Mouse (Mus musculus): ENCODE results near the gene Sox6.
A peak's percentile ranks its signal among the peaks of the same experiment; 100 is the strongest.

Gene Sox6

GRCm38 (mm10) chr7:115830938-115831873 is 207.4 kb downstream of the Sox6 start:
- DNase-seq (ENCODE audit: low spot score in 2 of 2) = peak; percentile 51 to 58

- DNase-seq (ENCODE audit: low spot score in 2 of 2) = no peak
Observed at GRCm38 (mm10) chr7:115830366-115830765, 208.2 kb downstream of the Sox6 start.

GRCm38 (mm10) chr7:115829756-115830155 is 208.8 kb downstream of the Sox6 start:
- no peak for DNase-seq (ENCODE audit: low spot score in 2 of 2)

- no peak for DNase-seq (ENCODE audit: low spot score in 2 of 2)
Observed at GRCm38 (mm10) chr7:115829260-115829659, 209.3 kb downstream of the Sox6 start.

GRCm38 (mm10) chr7:115825295-115825694 is 213.3 kb downstream of the Sox6 start:
- DNase-seq (ENCODE audit: low spot score in 2 of 2) = no peak

- DNase-seq (ENCODE audit: low spot score in 2 of 2) = no peak
Observed at GRCm38 (mm10) chr7:115824621-115825256, 213.9 kb downstream of the Sox6 start.

- DNase-seq (ENCODE audit: low spot score in 2 of 2) = no peak
Observed at GRCm38 (mm10) chr7:115819136-115819535, 219.5 kb downstream of the Sox6 start.

GRCm38 (mm10) chr7:115803256-115803655 is 235.3 kb downstream of the Sox6 start:
- no peak for DNase-seq (ENCODE audit: low spot score in 2 of 2)

GRCm38 (mm10) chr7:115794139-115794858 is 244.3 kb downstream of the Sox6 start:
- DNase-seq (ENCODE audit: low spot score in 2 of 2) = no peak

- DNase-seq (ENCODE audit: low spot score in 2 of 2) = no peak
Observed at GRCm38 (mm10) chr7:115792841-115793240, 245.8 kb downstream of the Sox6 start.

- DNase-seq (ENCODE audit: low spot score in 2 of 2) = no peak
Observed at GRCm38 (mm10) chr7:115789116-115789823, 249.3 kb downstream of the Sox6 start.

GRCm38 (mm10) chr7:115783982-115784917 is 254.3 kb downstream of the Sox6 start:
- no peak for DNase-seq (ENCODE audit: low spot score in 2 of 2)

GRCm38 (mm10) chr7:115780148-115780547 is 258.4 kb downstream of the Sox6 start:
- DNase-seq (ENCODE audit: low spot score in 2 of 2) = no peak

GRCm38 (mm10) chr7:115779544-115779943 is 259.1 kb downstream of the Sox6 start:
- DNase-seq (ENCODE audit: low spot score in 2 of 2) = no peak

- no peak for DNase-seq (ENCODE audit: low spot score in 2 of 2)
Observed at GRCm38 (mm10) chr7:115776736-115777135, 261.9 kb downstream of the Sox6 start.

GRCm38 (mm10) chr7:115776324-115776723 is 262.3 kb downstream of the Sox6 start:
- DNase-seq (ENCODE audit: low spot score in 2 of 2) = no peak

GRCm38 (mm10) chr7:115766316-115766715 is 272.3 kb downstream of the Sox6 start:
- no peak for DNase-seq (ENCODE audit: low spot score in 2 of 2)

GRCm38 (mm10) chr7:115763851-115764250 is 274.7 kb downstream of the Sox6 start:
- no peak for DNase-seq (ENCODE audit: low spot score in 2 of 2)

GRCm38 (mm10) chr7:115758172-115758571 is 280.4 kb downstream of the Sox6 start:
- DNase-seq (ENCODE audit: low spot score in 2 of 2) = no peak

GRCm38 (mm10) chr7:115755272-115755671 is 283.3 kb downstream of the Sox6 start:
- no peak for DNase-seq (ENCODE audit: low spot score in 2 of 2)

- DNase-seq (ENCODE audit: low spot score in 2 of 2) = no peak
Observed at GRCm38 (mm10) chr7:115754216-115754615, 284.4 kb downstream of the Sox6 start.
